Mouse (Mus musculus) skeletal muscle tissue, postnatal 0 days (tissue): ENCODE data around the gene Trnt1. TPM values are rescaled to one million over a fixed set of nuclear protein-coding genes. Genes with fewer than 3 reads are reported as not detected.

Source experiments
- polyA plus RNA-seq: library from polyadenylated mRNA; unstranded; fragments of >200 nt; fragmentation: Nextera tagmentation; extraction: Ambion mirVana; gene quantifications from 2 replicates; pipeline ENCODE4 v1.2.1, GENCODE M21; 2015

Gene Trnt1
- 32.8 and 35.6 TPM in 2 replicates for polyA plus RNA-seq

GRCm38 (mm10) chr6:106768640-106769289 is at the start of gene Trnt1:
Gene Trnt1 (plus strand): TSS chr6:106769120.

GRCm38 (mm10) chr6:106748887-106749388 is 20.0 kb upstream of the Trnt1 start, which contains the start of gene Il5ra:
Gene Il5ra (minus strand): TSS chr6:106749037.

GRCm38 (mm10) chr6:106799333-106800226 is 30.7 kb downstream of the Trnt1 start, which contains the start of gene Crbn:
Gene Crbn (minus strand): TSS chr6:106800077.

Other genes with a start within 250 kb of the Trnt1 start
- gene Il5ra, start 20.1 kb upstream of the Trnt1 start, polyA plus RNA-seq, result 0.14 and 0.26 TPM in 2 replicates
- gene Crbn, start 31.0 kb downstream of the Trnt1 start, polyA plus RNA-seq, result 33.9 and 36.0 TPM in 2 replicates